Comparison of ENCODE assay signal across 8 mouse cellular contexts in genomic region chr9:120855293-120856050, GRCm38 (mm10).
A peak's percentile ranks its signal among the peaks of the same experiment; 100 is the strongest.
DNase-seq lines count a peak whose midpoint lies in the region; ATAC-seq and TF ChIP-seq lines count a peak whose summit lies in the region.

No protein-coding gene starts in this region.

- no peaks in the 10 kb centered on the region for H3K9me3 ChIP-seq in forebrain, embryonic 10.5 days
- H3K9me3 ChIP-seq in forebrain, embryonic 11.5 days (ENCODE audit: control insufficient read depth, low read length) = no peaks in the 10 kb centered on the region
- H3K9me3 ChIP-seq in neural tube, embryonic 13.5 days = no peaks in the 10 kb centered on the region
- H3K9me3 ChIP-seq in neural tube, embryonic 15.5 days (replicated peaks) = no peaks in the 10 kb centered on the region
- H3K9me3 ChIP-seq in hindbrain, embryonic 12.5 days (replicated peaks) = no peaks in the 10 kb centered on the region

- no peak overlapping the region for H3K4me2 ChIP-seq in forebrain, embryonic 11.5 days (ENCODE audit: low read depth, low read length, severe bottlenecking)
- no peak overlapping the region for H3K4me2 ChIP-seq in neural tube, embryonic 13.5 days
- no peak overlapping the region for H3K4me2 ChIP-seq in neural tube, embryonic 15.5 days
- H3K4me2 ChIP-seq in hindbrain, embryonic 12.5 days (replicated peaks) = no peak overlapping the region

- DNase-seq in forebrain, embryonic 10.5 days (ENCODE audit: extremely low spot score, low spot score) = no peak
- no peak for DNase-seq in forebrain, embryonic 11.5 days (ENCODE audit: low spot score)
- no peak for DNase-seq in thymus, adult 2 months
- no peak for DNase-seq in spleen, postnatal 14 days (ENCODE audit: low spot score in 2 of 2)
- DNase-seq in c-Kit-positive CD71-positive TER-119-positive erythroid progenitor cells, embryonic 14.5 days (ENCODE audit: low spot score) = no peak

- H3K4me3 ChIP-seq in forebrain, embryonic 10.5 days = no peak overlapping the region
- no peak overlapping the region for H3K4me3 ChIP-seq in forebrain, embryonic 11.5 days (ENCODE audit: low read depth, low read length)
- no peak overlapping the region for H3K4me3 ChIP-seq in neural tube, embryonic 13.5 days
- no peak overlapping the region for H3K4me3 ChIP-seq in neural tube, embryonic 15.5 days (replicated peaks)
- H3K4me3 ChIP-seq in hindbrain, embryonic 12.5 days = no peak overlapping the region
- no peak overlapping the region for H3K4me3 ChIP-seq in thymus, adult 2 months (ENCODE audit: control insufficient read depth, insufficient read depth, low read length)

- peaks cover 14% of the 10 kb centered on the region for H3K4me1 ChIP-seq in forebrain, embryonic 10.5 days
- 0 out of 2 replicates have a peak, but pooled peaks cover 2% of the 10 kb centered on the region for H3K4me1 ChIP-seq in forebrain, embryonic 11.5 days (replicated peaks; ENCODE audit: control insufficient read depth, insufficient read depth, low read length)
- peaks cover 25% of the 10 kb centered on the region for H3K4me1 ChIP-seq in neural tube, embryonic 13.5 days (replicated peaks)
- peaks cover 20% of the 10 kb centered on the region for H3K4me1 ChIP-seq in neural tube, embryonic 15.5 days
- peaks cover 13% of the 10 kb centered on the region; the same call in 1 of the 2 replicates for H3K4me1 ChIP-seq in hindbrain, embryonic 12.5 days
- H3K4me1 ChIP-seq in thymus, adult 2 months (replicated peaks; ENCODE audit: control insufficient read depth, insufficient read depth, low read length) = no peaks in the 10 kb centered on the region

- WGBS in forebrain, embryonic 10.5 days = 68% methylated on average over 3 of the region's 3 CpGs
- 57% methylated on average over 3 of the region's 3 CpGs for WGBS in forebrain, embryonic 11.5 days
- WGBS in neural tube, embryonic 13.5 days = 45% methylated on average over 3 of the region's 3 CpGs
- 37% methylated on average over 3 of the region's 3 CpGs for WGBS in neural tube, embryonic 15.5 days
- 52% methylated on average over 3 of the region's 3 CpGs for WGBS in hindbrain, embryonic 12.5 days
- WGBS in thymus, adult 2 months = 71% methylated on average over 3 of the region's 3 CpGs

- no peak overlapping the region for H3K9ac ChIP-seq in forebrain, embryonic 11.5 days (ENCODE audit: low read length)
- H3K9ac ChIP-seq in neural tube, embryonic 13.5 days = no peak overlapping the region
- no peak overlapping the region for H3K9ac ChIP-seq in neural tube, embryonic 15.5 days (replicated peaks)
- H3K9ac ChIP-seq in hindbrain, embryonic 12.5 days = no peak overlapping the region

- ATAC-seq in forebrain, embryonic 11.5 days (replicated peaks; ENCODE audit: low FRiP score) = no peak; the same call in 1 of the 2 replicates
- ATAC-seq in neural tube, embryonic 13.5 days (ENCODE audit: low read depth) = 0 out of 2 replicates have a peak, but pooled peaks have one; percentile 37
- ATAC-seq in neural tube, embryonic 15.5 days (ENCODE audit: low FRiP score) = no peak
- peak; percentile 19; the same call in 1 of the 2 replicates for ATAC-seq in hindbrain, embryonic 12.5 days (ENCODE audit: low FRiP score)

- H3K27ac ChIP-seq in forebrain, embryonic 10.5 days = 0 out of 2 replicates have a peak overlapping the region, but pooled peaks have one; percentile 25
- no peak overlapping the region for H3K27ac ChIP-seq in forebrain, embryonic 11.5 days (ENCODE audit: low read depth, low read length)
- H3K27ac ChIP-seq in neural tube, embryonic 13.5 days (replicated peaks) = no peak overlapping the region
- H3K27ac ChIP-seq in neural tube, embryonic 15.5 days (replicated peaks) = no peak overlapping the region
- peak overlapping the region; percentile 7; the same call in 1 of the 2 replicates for H3K27ac ChIP-seq in hindbrain, embryonic 12.5 days
- H3K27ac ChIP-seq in thymus, adult 2 months (ENCODE audit: control insufficient read depth, insufficient read depth, low read length) = no peak overlapping the region

- no peaks in the 10 kb centered on the region for H3K27me3 ChIP-seq in forebrain, embryonic 10.5 days (ENCODE audit: poor library complexity, severe bottlenecking)
- H3K27me3 ChIP-seq in forebrain, embryonic 11.5 days (ENCODE audit: control insufficient read depth, insufficient read depth, low read length) = no peaks in the 10 kb centered on the region
- no peaks in the 10 kb centered on the region for H3K27me3 ChIP-seq in neural tube, embryonic 13.5 days
- no peaks in the 10 kb centered on the region for H3K27me3 ChIP-seq in neural tube, embryonic 15.5 days (replicated peaks)
- H3K27me3 ChIP-seq in hindbrain, embryonic 12.5 days = no peaks in the 10 kb centered on the region
- H3K27me3 ChIP-seq in thymus, adult 2 months (ENCODE audit: control insufficient read depth, insufficient read depth, low read length) = no peaks in the 10 kb centered on the region

- H3K36me3 ChIP-seq in forebrain, embryonic 10.5 days (replicated peaks) = no peaks in the 10 kb centered on the region
- H3K36me3 ChIP-seq in forebrain, embryonic 11.5 days (ENCODE audit: control insufficient read depth, insufficient read depth, low read length) = no peaks in the 10 kb centered on the region
- H3K36me3 ChIP-seq in neural tube, embryonic 13.5 days = no peaks in the 10 kb centered on the region
- H3K36me3 ChIP-seq in neural tube, embryonic 15.5 days = no peaks in the 10 kb centered on the region
- no peaks in the 10 kb centered on the region for H3K36me3 ChIP-seq in hindbrain, embryonic 12.5 days
- H3K36me3 ChIP-seq in thymus, adult 2 months (ENCODE audit: control insufficient read depth, insufficient read depth, low read length) = no peaks in the 10 kb centered on the region

- TF ChIP-seq POLR2A in thymus, adult 2 months (IDR thresholded peaks at IDR 0.05; ENCODE audit: control insufficient read depth, extremely low read depth, insufficient read depth, low read length, poor library complexity) = no peak

- no peak for TF ChIP-seq CTCF in thymus, adult 2 months (IDR thresholded peaks at IDR 0.05; ENCODE audit: borderline replicate concordance, control insufficient read depth, extremely low read depth, insufficient read depth, low read length, poor library complexity)

Comparison
In these comparisons a context has a peak if more than half of its experiments do, and no peak if none do; other contexts are left out.
1. H3K27ac ChIP-seq: peak in forebrain, embryonic 10.5 days (single experiment) and hindbrain, embryonic 12.5 days (single experiment); none in forebrain, embryonic 11.5 days (single experiment), neural tube, embryonic 13.5 days (single experiment), neural tube, embryonic 15.5 days (single experiment) and thymus, adult 2 months (single experiment).
2. ATAC-seq: peak in neural tube, embryonic 13.5 days (single experiment) and hindbrain, embryonic 12.5 days (single experiment); none in forebrain, embryonic 11.5 days (single experiment) and neural tube, embryonic 15.5 days (single experiment).